Mouse (Mus musculus) spleen, adult 2 months (tissue): ENCODE measurements at regions not wholly inside any gene's neighbourhood (a gene's known extent, or its start where the extent isn't known, plus 50 kb on each side); places are given as distances from the start of the nearest gene placed in this dataset.

Source experiments
- CTCF ChIP-seq: fragments of 200-500 bp; IDR thresholded peaks from 2 replicates; pipeline ENCODE4 v1.5.1; 2011; ENCODE audit warnings: mild to moderate bottlenecking, inconsistent platforms; ENCODE audit not compliant: insufficient read depth, insufficient read length, insufficient replicate concordance; ENCODE audit errors: extremely low read depth
- POLR2A ChIP-seq: fragments of 200-500 bp; IDR thresholded peaks from 2 replicates; pipeline ENCODE4 v1.6.1; 2011; ENCODE audit warnings: low read depth, low read length, inconsistent platforms

DNA sequence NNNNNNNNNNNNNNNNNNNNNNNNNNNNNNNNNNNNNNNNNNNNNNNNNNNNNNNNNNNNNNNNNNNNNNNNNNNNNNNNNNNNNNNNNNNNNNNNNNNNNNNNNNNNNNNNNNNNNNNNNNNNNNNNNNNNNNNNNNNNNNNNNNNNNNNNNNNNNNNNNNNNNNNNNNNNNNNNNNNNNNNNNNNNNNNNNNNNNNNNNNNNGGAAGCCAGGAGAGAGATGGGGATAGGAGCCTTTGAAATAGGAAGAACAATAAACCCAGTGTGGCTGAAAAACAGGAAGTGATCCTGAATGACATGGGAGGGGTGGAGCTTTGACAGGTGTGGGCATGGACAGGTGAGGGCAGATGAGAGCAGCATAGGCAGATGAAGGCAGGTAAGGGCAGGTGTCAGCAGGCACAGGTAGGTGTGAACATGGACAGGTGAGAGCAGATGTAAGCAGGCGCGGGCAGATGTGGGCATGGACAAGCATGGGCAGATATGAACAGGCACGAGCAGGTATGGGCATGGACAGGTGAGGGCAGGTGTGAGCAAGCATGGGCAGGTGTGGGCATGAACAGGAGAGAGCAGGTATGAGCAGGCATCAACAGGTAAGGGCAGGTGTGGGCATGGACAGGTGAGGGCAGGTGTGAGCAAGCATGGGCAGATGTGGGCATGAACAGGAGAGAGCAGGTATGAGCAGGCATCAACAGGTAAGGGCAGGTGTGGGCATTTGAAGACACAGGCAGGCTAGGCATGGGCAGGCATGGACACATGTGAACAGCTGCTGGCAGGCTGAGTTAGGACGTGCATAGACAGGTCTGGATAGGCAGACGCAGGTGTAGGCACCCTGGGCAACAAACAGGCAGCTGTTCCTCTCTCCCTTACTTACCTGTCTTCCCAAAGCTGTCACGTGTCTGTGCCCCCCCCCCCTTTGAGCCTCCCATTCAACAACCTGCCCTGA, 135.2 kb upstream of the Zmiz1 start:
- TF ChIP-seq CTCF (no peak), POLR2A (no peak)
